In genomic region chr14:20893815-20894214, GRCm38 (mm10) we compare ENCODE assay signal across 11 mouse cellular contexts. TPM values are rescaled to one million over a fixed set of nuclear protein-coding genes. Genes with fewer than 3 reads are reported as not detected.
A peak's percentile ranks its signal among the peaks of the same experiment; 100 is the strongest.
DNase-seq lines count a peak whose midpoint lies in the region; ATAC-seq and TF ChIP-seq lines count a peak whose summit lies in the region.
"Had no signal": no experiment of that assay in that cellular context is flagged by ENCODE, and none has a peak within 500 bp of the region (broad histone marks: within the 10 kb centered on the region; RNA-seq: fewer than 3 reads in every experiment).

No protein-coding gene starts in this region.

- H3K27me3 ChIP-seq in kidney, postnatal 0 days (ENCODE audit: insufficient read depth, low read length) = no peaks in the 10 kb centered on the region
- no peaks in the 10 kb centered on the region for H3K27me3 ChIP-seq in heart, embryonic 13.5 days (replicated peaks)
- H3K27me3 ChIP-seq: CH12.LX had no signal

- H3K4me1 ChIP-seq in kidney, postnatal 0 days (replicated peaks; ENCODE audit: insufficient read depth, low read length) = peaks cover 11% of the 10 kb centered on the region; the same call in 1 of the 2 replicates
- peaks cover 31% of the 10 kb centered on the region for H3K4me1 ChIP-seq in heart, embryonic 13.5 days

- H3K4me3 ChIP-seq in kidney, postnatal 0 days (replicated peaks; ENCODE audit: low read depth, low read length) = no peak overlapping the region
- H3K4me3 ChIP-seq in heart, embryonic 13.5 days = no peak overlapping the region

- TF ChIP-seq CTCF in kidney, postnatal 0 days (IDR thresholded peaks at IDR 0.05; ENCODE audit: low read depth) = no peak

- peak; percentile 45 for DNase-seq in kidney, postnatal 0 days (ENCODE audit: low spot score)
- DNase-seq in kidney, adult 8-10 months = no peak
- DNase-seq in NIH3T3 (ENCODE audit: low read depth) = peak; percentile 54
- DNase-seq in lung, postnatal 36 days = peak; percentile 37
- no peak for DNase-seq in cerebellum, postnatal 36 days
- DNase-seq: gastrocnemius, postnatal 25 days; liver, postnatal 0 days had no signal

- 35% methylated on average over 4 of the region's 4 CpGs for WGBS in kidney, postnatal 0 days
- 22% methylated on average over 4 of the region's 4 CpGs for WGBS in heart, embryonic 13.5 days

- no peak overlapping the region for H3K9ac ChIP-seq in kidney, postnatal 0 days (ENCODE audit: low read depth, low read length)
- no peak overlapping the region for H3K9ac ChIP-seq in heart, embryonic 13.5 days
- H3K9ac ChIP-seq: liver, postnatal 0 days had no signal

- H3K27ac ChIP-seq in kidney, postnatal 0 days = peak overlapping the region; percentile 70
- H3K27ac ChIP-seq in heart, embryonic 13.5 days (replicated peaks) = peak overlapping the region; percentile 43; the same call in 1 of the 2 replicates

- no peaks in the 10 kb centered on the region for H3K36me3 ChIP-seq in kidney, postnatal 0 days (ENCODE audit: insufficient read depth, low read length)
- H3K36me3 ChIP-seq in heart, embryonic 13.5 days = no peaks in the 10 kb centered on the region

- no peak for ATAC-seq in kidney, postnatal 0 days (replicated peaks; ENCODE audit: low FRiP score, low read depth)
- ATAC-seq in heart, embryonic 13.5 days (ENCODE audit: extremely low read depth, insufficient number of reproducible peaks, low FRiP score, low TSS enrichment) = no peak; the same call in 1 of the 2 replicates
- no peak for ATAC-seq in cerebellum, adult (ENCODE audit: insufficient number of reproducible peaks, low FRiP score, low TSS enrichment)
- ATAC-seq: inflammation-experienced regulatory T-cells, adult 6 months; liver, postnatal 0 days had no signal

- no peak overlapping the region for H3K4me2 ChIP-seq in kidney, postnatal 0 days (ENCODE audit: low read length)
- no peak overlapping the region; the same call in 1 of the 2 replicates for H3K4me2 ChIP-seq in heart, embryonic 13.5 days

- no peaks in the 10 kb centered on the region for H3K9me3 ChIP-seq in kidney, postnatal 0 days (replicated peaks; ENCODE audit: low read length)
- no peaks in the 10 kb centered on the region for H3K9me3 ChIP-seq in heart, embryonic 13.5 days

RNA-seq across cellular contexts. Expression of gene Vcl, which starts 35.4 kb away (rescaled TPM):
- polyA plus RNA-seq in kidney, postnatal 0 days (2015; fragmentation: Nextera tagmentation; extraction: Ambion mirVana) = 39.9 and 42.0 TPM in 2 replicates
- polyA plus RNA-seq in heart, embryonic 13.5 days (2015; fragmentation: Nextera tagmentation; extraction: Ambion mirVana) = 67.1 and 69.8 TPM in 2 replicates

RNA-seq across cellular contexts. Expression of gene Plau, which starts 57.4 kb away (rescaled TPM):
- polyA plus RNA-seq in kidney, postnatal 0 days (2015; fragmentation: Nextera tagmentation; extraction: Ambion mirVana) = 70.2 and 74.7 TPM in 2 replicates
- 1.4 and 2.3 TPM in 2 replicates for polyA plus RNA-seq in heart, embryonic 13.5 days (2015; fragmentation: Nextera tagmentation; extraction: Ambion mirVana)

Comparison
In these comparisons a context has a peak if more than half of its experiments do, and no peak if none do; other contexts are left out.
1. DNase-seq: peak in kidney, postnatal 0 days (single experiment), NIH3T3 (single experiment) and lung, postnatal 36 days (single experiment); none in kidney, adult 8-10 months (0 of 2) and cerebellum, postnatal 36 days (0 of 2).
2. RNA of gene Plau, which starts 57.4 kb away (polyA plus RNA-seq): 70.2 to 74.7 TPM in kidney, postnatal 0 days; 1.4 to 2.3 TPM in heart, embryonic 13.5 days; every median in the first group is over 10 times any median in the second.